Mouse (Mus musculus): ENCODE measurements around the gene Stap2. TPM values are rescaled to one million over a fixed set of nuclear protein-coding genes. Genes with fewer than 3 reads are reported as not detected.

Stap2 gene
- polyA plus RNA-seq, 1 experiment from 2014 or later = 14.3 TPM

DNA sequence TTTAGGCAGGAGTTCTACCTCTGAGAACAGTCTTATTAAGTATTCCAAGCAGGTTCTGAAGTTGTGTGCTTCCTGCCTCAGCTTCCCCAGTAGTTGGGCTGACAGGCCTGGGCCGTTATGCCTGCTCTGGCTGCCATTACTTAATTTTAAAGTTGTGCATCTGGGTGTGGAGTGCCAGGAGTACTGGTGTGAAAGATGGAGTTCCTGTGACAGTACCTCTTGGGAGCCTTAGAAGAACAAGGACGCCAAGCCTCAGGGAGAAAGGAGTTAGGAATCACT is 4.5 kb upstream of the Stap2 start:
- WGBS (ENCODE audit: insufficient replicate concordance) = 56% methylated on average over 2 of the region's 2 CpGs
- Histone ChIP-seq H3K4me3 (ENCODE audit: low read depth, low read length) (peak overlapping the region; percentile 79), H3K36me3 (replicated peaks; ENCODE audit: insufficient read depth, low read length) (peaks cover 11% of the 10 kb centered on the region), H3K4me1 (ENCODE audit: insufficient read depth) (peaks cover 28% of the 10 kb centered on the region), H3K4me2 (ENCODE audit: low read depth, low read length) (peak overlapping the region; percentile 98), H3K27me3 (ENCODE audit: insufficient read depth, low read length) (no peaks in the 10 kb centered on the region), H3K9me3 (ENCODE audit: low read length) (no peaks in the 10 kb centered on the region), H3K9ac (replicated peaks) (peak overlapping the region; percentile 31; the same call in 1 of the 2 replicates), H3K27ac (ENCODE audit: low read depth) (no peak overlapping the region)
- no peak for DNase-seq
- TF ChIP-seq CTCF (IDR thresholded peaks at IDR 0.05; ENCODE audit: low read depth) (0 out of 2 replicates have a peak, but pooled peaks have one; percentile 1), EP300 (IDR thresholded peaks at IDR 0.05; ENCODE audit: low read depth) (no peak)
- ATAC-seq = no peak

DNA sequence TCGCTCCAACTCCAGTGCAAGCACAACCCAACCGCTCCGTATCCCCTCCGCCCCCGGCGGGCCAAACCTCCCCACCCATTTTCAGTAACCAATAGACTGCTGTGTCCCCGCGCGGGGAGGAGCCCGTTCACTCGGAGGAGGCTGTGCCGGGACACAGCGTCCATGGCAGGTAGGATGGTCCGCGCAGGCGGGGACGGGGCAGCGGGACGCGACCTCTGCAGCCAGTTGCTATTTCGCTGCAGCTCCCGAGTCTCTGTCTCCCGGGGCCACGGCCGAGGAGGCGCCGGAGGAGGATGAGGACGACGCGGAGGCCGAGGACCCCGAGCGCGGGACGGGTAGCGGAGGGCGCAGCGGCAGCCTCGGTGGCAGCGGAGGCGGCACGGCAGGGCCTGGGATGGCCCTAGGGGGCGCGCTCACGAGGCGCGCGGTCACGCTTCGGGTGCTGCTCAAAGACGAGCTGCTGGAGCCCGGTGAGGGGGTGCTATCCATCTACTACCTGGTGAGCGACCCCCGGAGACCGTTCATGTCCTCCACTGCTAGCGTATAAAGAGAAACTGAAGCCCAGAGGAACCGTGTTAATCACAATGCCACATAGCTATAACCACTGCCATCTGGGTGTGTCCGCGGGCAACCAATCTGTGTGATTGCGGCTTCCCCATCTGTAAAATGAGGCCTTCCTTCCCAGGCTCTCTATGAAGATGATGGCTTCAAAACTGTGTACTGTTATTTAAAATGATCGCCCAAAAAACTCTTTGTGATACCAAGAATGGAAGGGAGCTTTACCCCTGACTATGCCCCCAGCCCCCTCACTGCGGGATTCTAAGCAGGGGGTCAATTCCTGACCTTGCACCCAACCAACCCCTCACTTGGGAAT is 3.9 kb upstream of the Stap2 start:
- H3K4me2 ChIP-seq (ENCODE audit: low read depth, low read length) = peak overlapping the region; percentile 98
- WGBS (ENCODE audit: insufficient replicate concordance) = 1% methylated on average over 50 of the region's 62 CpGs
- H3K36me3 ChIP-seq (replicated peaks; ENCODE audit: insufficient read depth, low read length) = peaks cover 11% of the 10 kb centered on the region
- H3K9me3 ChIP-seq (ENCODE audit: low read length) = no peaks in the 10 kb centered on the region
- peak; percentile 91 for DNase-seq
- peak; percentile 87 for ATAC-seq
- H3K9ac ChIP-seq (replicated peaks) = peak overlapping the region; percentile 68
- H3K27ac ChIP-seq (ENCODE audit: low read depth) = peak overlapping the region; percentile 79
- TF ChIP-seq CTCF (IDR thresholded peaks at IDR 0.05; ENCODE audit: low read depth) = peak; percentile 61
- no peak for TF ChIP-seq EP300 (IDR thresholded peaks at IDR 0.05; ENCODE audit: low read depth)
- H3K4me3 ChIP-seq (ENCODE audit: low read depth, low read length) = peak overlapping the region; percentile 79
- peaks cover 28% of the 10 kb centered on the region for H3K4me1 ChIP-seq (ENCODE audit: insufficient read depth)
- no peaks in the 10 kb centered on the region for H3K27me3 ChIP-seq (ENCODE audit: insufficient read depth, low read length)

DNA sequence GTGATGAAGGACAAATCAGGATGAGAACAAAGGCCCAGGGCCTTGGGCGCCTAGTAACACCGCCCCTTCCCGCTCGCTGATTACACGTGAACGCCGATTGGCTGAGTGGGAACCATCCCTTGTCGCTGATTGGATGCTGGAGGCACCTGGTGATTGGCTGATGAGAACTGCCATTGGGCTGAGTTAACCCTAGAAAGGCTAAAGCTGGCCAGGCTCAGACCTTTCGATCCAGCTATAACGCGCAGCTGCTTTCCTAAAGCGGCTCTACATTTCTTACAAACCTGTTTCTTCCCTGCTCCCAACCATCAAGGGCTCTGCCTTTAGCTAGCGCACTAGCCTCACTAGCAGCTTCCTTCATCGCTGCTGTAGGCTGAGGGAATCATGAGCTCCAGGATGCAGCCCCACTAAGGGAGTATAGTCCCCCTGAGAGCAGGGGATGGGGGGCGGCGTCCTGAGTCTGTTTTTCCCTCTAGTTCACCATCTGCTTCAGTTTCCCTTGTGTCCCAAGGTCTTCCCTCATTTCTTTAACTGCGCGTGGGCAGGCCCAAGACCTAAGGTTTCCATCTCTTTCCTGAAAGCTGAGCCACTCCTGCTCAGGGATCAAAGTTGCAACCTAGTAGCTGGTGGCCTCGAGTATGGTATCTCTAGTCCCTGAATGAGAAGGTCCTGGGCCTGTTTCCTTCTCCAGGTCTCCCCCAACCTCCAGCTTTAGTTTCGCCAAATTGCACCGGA is 3.1 kb upstream of the Stap2 start:
- ATAC-seq (peak; percentile 84), DNase-seq (peak; percentile 90)
- WGBS (ENCODE audit: insufficient replicate concordance) = 0% methylated on average over 21 of the region's 21 CpGs
- Histone ChIP-seq H3K27ac (ENCODE audit: low read depth) (peak overlapping the region; percentile 79), H3K9me3 (ENCODE audit: low read length) (no peaks in the 10 kb centered on the region), H3K4me3 (ENCODE audit: low read depth, low read length) (peak overlapping the region; percentile 79), H3K27me3 (ENCODE audit: insufficient read depth, low read length) (no peaks in the 10 kb centered on the region), H3K4me2 (ENCODE audit: low read depth, low read length) (peak overlapping the region; percentile 98), H3K36me3 (replicated peaks; ENCODE audit: insufficient read depth, low read length) (peaks cover 11% of the 10 kb centered on the region), H3K4me1 (ENCODE audit: insufficient read depth) (peaks cover 28% of the 10 kb centered on the region), H3K9ac (replicated peaks) (peak overlapping the region; percentile 68)
- TF ChIP-seq EP300 (IDR thresholded peaks at IDR 0.05; ENCODE audit: low read depth) (no peak), CTCF (IDR thresholded peaks at IDR 0.05; ENCODE audit: low read depth) (no peak)

DNA sequence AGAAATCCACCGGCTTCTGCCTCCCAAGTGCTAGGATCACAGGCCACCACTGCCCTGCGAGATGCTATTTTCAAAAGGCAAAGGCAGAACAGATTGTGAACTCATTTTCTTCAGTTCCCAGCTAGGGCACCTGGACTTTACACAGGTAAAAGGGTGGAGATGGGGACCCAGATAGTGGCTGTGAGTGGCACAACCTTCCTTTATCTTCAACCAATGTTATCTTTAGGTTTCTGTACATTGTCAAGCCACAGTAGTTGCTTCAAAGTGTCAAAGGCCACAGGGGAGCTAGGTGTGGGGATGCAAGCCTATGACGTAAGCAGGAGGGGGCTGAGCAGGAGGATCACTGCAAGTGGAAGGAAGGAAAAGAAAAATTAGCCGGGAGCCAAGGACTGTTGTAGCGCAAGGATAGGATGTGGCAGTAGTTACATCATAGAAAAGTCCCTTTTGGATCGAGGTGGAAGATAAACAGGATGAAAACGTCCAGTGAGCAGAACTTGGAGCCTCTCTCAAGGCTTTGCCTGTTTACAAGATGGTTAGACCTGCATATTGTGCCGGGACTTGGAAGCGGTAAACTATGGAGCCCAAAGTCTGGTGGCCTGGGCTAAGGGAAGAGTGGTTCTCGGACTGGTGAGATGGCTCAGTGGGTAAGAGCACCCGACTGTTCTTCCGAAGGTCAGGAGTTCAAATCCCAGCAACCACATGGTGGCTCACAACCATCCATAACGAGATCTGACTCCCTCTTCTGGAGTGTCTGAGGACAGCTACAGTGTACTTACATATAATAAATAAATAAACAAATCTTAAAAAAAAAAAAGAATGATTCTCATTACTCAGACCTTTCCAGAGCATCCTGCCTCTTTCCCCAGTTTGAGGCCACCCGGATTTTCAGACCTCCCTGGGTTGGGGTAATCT is 2.3 kb upstream of the Stap2 start:
- 0 out of 2 replicates have a peak, but pooled peaks have one; percentile 8 for TF ChIP-seq CTCF (IDR thresholded peaks at IDR 0.05; ENCODE audit: low read depth)
- no peak for TF ChIP-seq EP300 (IDR thresholded peaks at IDR 0.05; ENCODE audit: low read depth)
- WGBS (ENCODE audit: insufficient replicate concordance) = 36% methylated on average over 13 of the region's 14 CpGs
- ATAC-seq (peak; percentile 10), DNase-seq (no peak)
- Histone ChIP-seq H3K27me3 (ENCODE audit: insufficient read depth, low read length) (no peaks in the 10 kb centered on the region), H3K36me3 (replicated peaks; ENCODE audit: insufficient read depth, low read length) (peaks cover 8% of the 10 kb centered on the region), H3K9me3 (ENCODE audit: low read length) (no peaks in the 10 kb centered on the region), H3K9ac (replicated peaks) (no peak overlapping the region), H3K4me2 (ENCODE audit: low read depth, low read length) (peak overlapping the region; percentile 98), H3K4me3 (ENCODE audit: low read depth, low read length) (peak overlapping the region; percentile 79; the same call in 1 of the 2 replicates), H3K4me1 (ENCODE audit: insufficient read depth) (peaks cover 28% of the 10 kb centered on the region), H3K27ac (ENCODE audit: low read depth) (peak overlapping the region; percentile 79)

DNA sequence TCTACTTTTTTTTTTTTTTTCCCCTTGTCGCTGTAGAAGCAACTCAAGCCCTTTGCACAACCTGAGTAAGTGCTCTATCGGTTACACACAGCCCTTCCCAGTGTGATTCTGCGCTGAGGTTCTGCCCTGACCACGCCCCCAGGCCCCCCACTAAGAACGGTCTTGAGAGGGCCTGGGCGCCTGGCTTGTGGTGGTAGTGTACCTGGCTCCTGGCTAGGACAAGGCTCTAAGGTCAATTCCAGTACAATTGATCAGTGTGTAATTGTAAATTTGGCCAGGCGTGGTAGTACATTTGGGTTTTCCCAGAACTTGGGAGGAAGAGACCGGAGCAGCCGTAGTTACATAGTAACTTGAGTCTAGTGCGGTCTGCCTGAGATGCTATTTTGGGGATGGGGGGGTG is 1.6 kb upstream of the Stap2 start:
- Histone ChIP-seq H3K36me3 (replicated peaks; ENCODE audit: insufficient read depth, low read length) (peaks cover 2% of the 10 kb centered on the region), H3K4me2 (ENCODE audit: low read depth, low read length) (no peak overlapping the region), H3K27ac (ENCODE audit: low read depth) (peak overlapping the region; percentile 79), H3K27me3 (ENCODE audit: insufficient read depth, low read length) (no peaks in the 10 kb centered on the region), H3K4me3 (ENCODE audit: low read depth, low read length) (no peak overlapping the region), H3K4me1 (ENCODE audit: insufficient read depth) (peaks cover 28% of the 10 kb centered on the region), H3K9ac (replicated peaks) (no peak overlapping the region), H3K9me3 (ENCODE audit: low read length) (no peaks in the 10 kb centered on the region)
- DNase-seq = no peak
- TF ChIP-seq EP300 (IDR thresholded peaks at IDR 0.05; ENCODE audit: low read depth) (no peak), CTCF (IDR thresholded peaks at IDR 0.05; ENCODE audit: low read depth) (no peak)
- 48% methylated on average over 10 of the region's 10 CpGs for WGBS (ENCODE audit: insufficient replicate concordance)
- no peak for ATAC-seq

Measured in liver, postnatal 0 days (tissue).